Mouse (Mus musculus) limb, embryonic 10.5 days (tissue): ENCODE results near the gene Cnn2. TPM values are rescaled to one million over a fixed set of nuclear protein-coding genes. Genes with fewer than 3 reads are reported as not detected.

Experiments
- DNase-seq: peaks from one replicate; pipeline ENCODE4 v3.0.0-alpha.2; 2017; ENCODE audit warnings: low spot score
- H3K27ac ChIP-seq: fragments of 300-500 bp; sonication (generic); 2 replicates; pipeline ENCODE4 v1.5.1; 2016; ENCODE audit warnings: mild to moderate bottlenecking
- H3K27me3 ChIP-seq: fragments of 300-500 bp; sonication (generic); 2 replicates; pipeline ENCODE4 v1.6.1; 2016; ENCODE audit warnings: low read depth, mild to moderate bottlenecking; ENCODE audit not compliant: poor library complexity, severe bottlenecking
- H3K36me3 ChIP-seq: fragments of 300-500 bp; sonication (generic); 2 replicates; pipeline ENCODE4 v1.6.1; 2016; ENCODE audit warnings: mild to moderate bottlenecking, moderate library complexity
- H3K4me1 ChIP-seq: fragments of 300-500 bp; sonication (generic); 2 replicates; pipeline ENCODE4 v1.6.1; 2016
- H3K4me3 ChIP-seq: fragments of 300-500 bp; sonication (generic); 2 replicates; pipeline ENCODE4 v1.5.1; 2016; ENCODE audit warnings: mild to moderate bottlenecking, moderate library complexity
- H3K9me3 ChIP-seq: fragments of 300-500 bp; sonication (generic); replicated peaks from 2 replicates; pipeline ENCODE4 v1.6.1; 2016; ENCODE audit warnings: mild to moderate bottlenecking
- WGBS: fragments of 180-500 bp; shearing (Covaris S2); methylation state at CpG from one replicate; pipeline ENCODE4 v1.1.7; 2016; 5-methylcytosine and 5-hydroxymethylcytosine counted together
- polyA plus RNA-seq: library from polyadenylated mRNA; unstranded; fragments of >200 nt; fragmentation: Nextera tagmentation; extraction: Ambion mirVana; gene quantifications from 2 replicates; pipeline ENCODE4 v1.2.1, GENCODE M21; 2016

The Cnn2 gene
- polyA plus RNA-seq, 1 experiment from 2014 or later: 301 TPM

GRCm38 (mm10) chr10:79974087-79974486 is 14.3 kb upstream of the Cnn2 start:
- H3K27ac ChIP-seq: no peak overlapping the region
- no peak for DNase-seq
- no peak overlapping the region; the same call in 1 of the 2 replicates for H3K4me3 ChIP-seq
- WGBS: 88% methylated on average over 21 of the region's 21 CpGs
- peaks cover 55% of the 10 kb centered on the region for H3K36me3 ChIP-seq
- peaks cover 53% of the 10 kb centered on the region for H3K27me3 ChIP-seq
- 0 out of 2 replicates have a peak, but pooled peaks cover 3% of the 10 kb centered on the region for H3K9me3 ChIP-seq
- peaks cover 15% of the 10 kb centered on the region for H3K4me1 ChIP-seq

- DNase-seq: no peak
- no peak overlapping the region for H3K27ac ChIP-seq
- 0 out of 2 replicates have a peak, but pooled peaks cover 3% of the 10 kb centered on the region for H3K9me3 ChIP-seq
- 89% methylated on average over 8 of the region's 8 CpGs for WGBS
- no peak overlapping the region for H3K4me3 ChIP-seq
- peaks cover 61% of the 10 kb centered on the region for H3K36me3 ChIP-seq
- H3K27me3 ChIP-seq: peaks cover 47% of the 10 kb centered on the region
- H3K4me1 ChIP-seq: peaks cover 15% of the 10 kb centered on the region
Measured at GRCm38 (mm10) chr10:79974668-79975067, 13.7 kb upstream of the Cnn2 start.

DNA sequence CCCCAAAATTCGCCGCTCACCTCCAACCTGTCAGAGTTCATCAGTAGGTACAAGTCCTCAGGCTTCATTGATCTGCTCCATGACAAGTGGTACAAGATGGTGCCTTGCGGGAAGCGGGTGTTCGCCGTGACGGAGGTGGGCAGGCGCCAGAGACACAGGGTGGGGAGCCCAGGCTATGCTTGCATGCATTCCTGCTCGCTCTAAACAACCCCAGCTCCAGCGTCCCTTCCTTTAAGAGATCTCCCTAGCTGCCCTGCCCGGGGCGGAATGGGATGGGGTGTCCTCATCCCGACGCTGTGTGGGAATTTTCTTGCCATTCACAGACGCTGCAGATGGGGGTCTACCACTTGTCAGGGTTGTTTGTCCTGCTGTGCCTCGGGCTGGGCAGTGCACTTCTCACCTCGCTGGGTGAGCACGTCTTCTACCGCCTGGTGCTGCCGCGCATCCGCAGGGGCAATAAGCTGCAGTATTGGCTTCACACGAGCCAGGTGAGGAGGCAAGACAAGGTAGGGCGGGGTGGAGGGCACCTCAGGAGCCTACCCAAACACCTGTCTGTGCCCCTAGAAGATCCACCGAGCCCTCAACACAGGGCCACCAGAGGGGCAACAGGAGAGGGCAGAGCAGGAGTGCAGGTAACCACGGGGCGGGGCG is 12.2 kb upstream of the Cnn2 start:
- Histone ChIP-seq H3K36me3 (peaks cover 76% of the 10 kb centered on the region), H3K4me3 (no peak overlapping the region; the same call in 1 of the 2 replicates)

GRCm38 (mm10) chr10:79976722-79977107 is 11.7 kb upstream of the Cnn2 start:
- H3K9me3 ChIP-seq: 0 out of 2 replicates have a peak, but pooled peaks cover 3% of the 10 kb centered on the region
- H3K4me1 ChIP-seq: no peaks in the 10 kb centered on the region; the same call in 1 of the 2 replicates
- H3K27me3 ChIP-seq: peaks cover 26% of the 10 kb centered on the region
- peak overlapping the region; percentile 20 for H3K4me3 ChIP-seq
- H3K27ac ChIP-seq: no peak overlapping the region
- WGBS: 73% methylated on average over 36 of the region's 36 CpGs
- DNase-seq: no peak
- peaks cover 81% of the 10 kb centered on the region for H3K36me3 ChIP-seq

More for the DNA sequence above, 12.2 kb upstream of the Cnn2 start:
- 80% methylated on average over 28 of the region's 28 CpGs for WGBS
- H3K27ac ChIP-seq: no peak overlapping the region
- peaks cover 4% of the 10 kb centered on the region for H3K4me1 ChIP-seq
- H3K9me3 ChIP-seq: 0 out of 2 replicates have a peak, but pooled peaks cover 3% of the 10 kb centered on the region
- DNase-seq: no peak
- peaks cover 31% of the 10 kb centered on the region for H3K27me3 ChIP-seq

DNA sequence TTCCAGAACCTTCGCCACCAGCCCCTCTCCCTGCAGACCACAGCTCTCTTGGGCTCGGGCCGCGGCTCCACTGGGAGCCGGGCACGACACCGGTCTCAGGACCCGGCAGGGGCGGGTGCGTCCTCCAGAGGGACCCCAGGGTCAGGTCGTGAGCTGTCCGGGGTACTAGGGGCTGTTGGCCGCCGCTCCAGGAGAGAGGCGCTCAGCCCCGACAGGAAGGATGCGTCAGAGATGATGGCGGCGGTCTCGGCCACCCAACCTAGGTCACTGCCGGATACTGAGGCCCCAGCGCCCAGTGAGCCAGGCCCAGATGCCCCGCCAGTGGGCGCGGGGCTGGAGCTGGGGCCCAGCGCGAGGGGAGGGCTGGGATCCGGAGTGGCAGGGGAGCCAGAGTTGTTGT is 11.1 kb upstream of the Cnn2 start:
- Histone ChIP-seq H3K27me3 (peaks cover 20% of the 10 kb centered on the region), H3K27ac (no peak overlapping the region), H3K36me3 (peaks cover 83% of the 10 kb centered on the region), H3K4me3 (peak overlapping the region; percentile 20; the same call in 1 of the 2 replicates), H3K4me1 (peaks cover under 1% of the 10 kb centered on the region), H3K9me3 (0 out of 2 replicates have a peak, but pooled peaks cover 3% of the 10 kb centered on the region)
- 82% methylated on average over 28 of the region's 28 CpGs for WGBS
- no peak for DNase-seq

GRCm38 (mm10) chr10:79978061-79978460 is 10.3 kb upstream of the Cnn2 start:
- Histone ChIP-seq H3K27me3 (peaks cover 13% of the 10 kb centered on the region), H3K9me3 (0 out of 2 replicates have a peak, but pooled peaks cover 3% of the 10 kb centered on the region), H3K4me3 (peak overlapping the region; percentile 4; the same call in 1 of the 2 replicates), H3K27ac (no peak overlapping the region), H3K36me3 (peaks cover 87% of the 10 kb centered on the region), H3K4me1 (peaks cover 8% of the 10 kb centered on the region)
- DNase-seq: no peak
- 96% methylated on average over 21 of the region's 21 CpGs for WGBS

DNA sequence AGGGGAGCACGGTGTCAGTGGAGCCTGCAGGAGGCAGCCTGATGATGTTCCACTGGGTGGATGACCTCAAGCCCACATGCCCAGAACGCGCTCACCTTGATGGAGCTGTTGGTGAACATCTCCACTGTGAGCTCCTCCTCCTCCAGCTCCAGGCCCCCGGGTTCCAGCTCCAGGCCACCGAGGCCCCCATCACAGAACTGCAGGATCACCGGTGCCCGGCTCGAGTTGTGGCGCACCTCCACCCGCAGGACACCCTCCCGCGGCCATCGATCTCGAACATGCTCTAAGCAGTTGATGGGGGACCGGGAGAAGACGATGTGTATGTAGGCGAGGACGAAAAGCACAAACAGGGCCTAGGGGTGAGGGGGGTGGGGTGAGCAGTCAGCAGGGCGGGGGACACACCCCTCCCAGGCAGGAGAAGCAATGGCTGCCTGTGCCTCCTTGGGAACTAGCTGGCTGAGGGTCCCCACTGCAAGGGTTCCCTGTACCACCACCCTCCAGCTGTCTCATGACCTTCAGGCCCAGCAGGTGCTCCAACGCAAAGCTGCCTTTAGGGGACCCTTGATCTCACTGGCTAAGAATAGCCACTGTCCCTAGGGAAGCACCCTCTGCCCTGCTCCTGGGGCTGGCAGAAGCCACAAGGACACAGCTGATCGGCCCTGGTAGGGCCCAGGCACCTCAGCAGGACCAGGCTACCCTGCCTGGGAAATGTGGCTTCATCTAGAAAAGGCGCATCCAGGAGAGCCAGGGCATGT is 8.8 kb upstream of the Cnn2 start:
- 92% methylated on average over 22 of the region's 22 CpGs for WGBS
- H3K27me3 ChIP-seq: no peaks in the 10 kb centered on the region; the same call in 1 of the 2 replicates
- DNase-seq: no peak
- no peak overlapping the region for H3K27ac ChIP-seq
- H3K9me3 ChIP-seq: 0 out of 2 replicates have a peak, but pooled peaks cover 3% of the 10 kb centered on the region
- H3K36me3 ChIP-seq: peaks cover 76% of the 10 kb centered on the region
- H3K4me1 ChIP-seq: peaks cover 15% of the 10 kb centered on the region
- H3K4me3 ChIP-seq: no peak overlapping the region

DNA sequence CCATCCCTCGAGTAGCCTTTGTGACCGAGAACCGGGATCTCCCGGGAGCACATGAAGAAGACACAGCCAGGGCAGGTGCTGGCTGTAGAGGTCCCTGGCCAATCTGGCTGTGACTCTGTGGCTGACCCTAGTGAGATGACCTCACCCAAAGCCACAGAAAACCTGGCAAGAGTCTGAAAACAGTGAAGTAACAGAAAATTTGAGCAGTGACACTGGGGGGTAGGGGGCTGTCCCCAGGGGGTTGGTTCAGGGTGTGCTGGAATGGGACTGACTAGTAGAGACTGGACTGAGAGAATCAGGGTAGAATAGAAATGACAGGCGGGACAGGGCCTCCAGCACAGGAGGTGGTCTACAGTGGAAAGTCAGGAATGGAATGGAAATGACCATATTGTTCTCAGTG is 5.2 kb upstream of the Cnn2 start:
- H3K9me3 ChIP-seq: no peaks in the 10 kb centered on the region
- H3K4me3 ChIP-seq: peak overlapping the region; percentile 80
- no peaks in the 10 kb centered on the region; the same call in 1 of the 2 replicates for H3K27me3 ChIP-seq
- WGBS: 85% methylated on average over 5 of the region's 5 CpGs
- peaks cover 41% of the 10 kb centered on the region for H3K4me1 ChIP-seq
- DNase-seq: no peak
- peaks cover 41% of the 10 kb centered on the region for H3K36me3 ChIP-seq
- peak overlapping the region; percentile 92 for H3K27ac ChIP-seq

DNA sequence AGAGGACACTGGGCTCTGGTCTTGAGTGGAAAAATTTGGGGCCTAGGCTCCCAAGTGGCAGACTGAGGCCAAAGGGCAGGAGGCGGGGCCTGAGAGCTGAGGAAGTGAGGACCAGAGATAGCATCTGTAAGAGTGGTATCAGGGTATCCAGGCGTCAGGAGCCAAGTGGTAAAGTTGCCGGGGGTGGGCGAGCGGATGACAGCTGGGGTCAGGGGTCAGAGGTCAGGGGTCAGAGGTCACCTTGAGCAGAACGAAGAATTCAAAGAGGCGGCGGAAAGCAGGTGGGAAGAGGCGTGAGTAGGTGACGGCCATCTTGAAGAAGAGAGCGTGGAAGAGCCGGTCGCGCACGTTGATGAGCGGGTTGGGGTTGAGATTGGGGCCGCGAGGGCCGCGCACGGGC is 4.7 kb upstream of the Cnn2 start:
- WGBS: under 1% methylated on average over 21 of the region's 21 CpGs
- no peaks in the 10 kb centered on the region for H3K27me3 ChIP-seq
- peaks cover 36% of the 10 kb centered on the region for H3K36me3 ChIP-seq
- peak overlapping the region; percentile 92 for H3K27ac ChIP-seq
- peak; percentile 73 for DNase-seq
- H3K4me3 ChIP-seq: peak overlapping the region; percentile 80
- H3K9me3 ChIP-seq: no peaks in the 10 kb centered on the region
- peaks cover 46% of the 10 kb centered on the region for H3K4me1 ChIP-seq

DNA sequence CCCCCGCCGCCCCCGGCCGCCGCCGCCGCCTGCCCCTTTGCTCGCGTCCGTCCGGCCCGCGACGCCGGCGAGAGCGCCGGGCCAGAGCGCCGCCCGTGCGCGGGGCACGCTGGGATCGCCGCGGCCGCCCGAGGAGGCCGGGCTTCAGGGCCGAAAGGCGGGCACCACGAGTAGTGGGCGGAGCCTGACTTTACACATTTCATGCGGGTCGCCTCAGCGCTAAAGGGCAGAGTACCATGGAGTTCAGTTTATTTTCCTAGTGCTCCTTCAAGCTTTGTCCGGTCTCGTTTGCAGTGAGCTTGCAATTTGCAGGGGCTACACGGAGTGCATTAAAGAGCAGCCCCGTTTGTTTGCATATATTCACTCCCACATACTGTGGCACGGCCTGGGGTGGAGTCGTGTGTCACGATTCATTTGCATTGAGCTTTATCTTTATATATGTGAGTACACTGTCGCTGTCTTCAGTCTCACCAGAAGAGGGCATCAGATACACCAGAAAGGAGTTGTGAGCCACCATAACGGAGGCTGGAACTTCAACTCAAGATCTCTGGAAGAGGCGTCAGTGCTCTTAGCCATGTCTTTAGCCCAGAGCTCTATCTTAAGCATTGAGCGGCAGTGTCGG is 4.1 kb upstream of the Cnn2 start, which contains the start of gene Tmem259:
Gene Tmem259 (minus strand): TSS at position 136 of the 622 bp plus-strand sequence.
- Histone ChIP-seq H3K4me3 (peak within 1 kb of the TSS; percentile 80), H3K36me3 (peaks cover 30% of the 10 kb centered on the region), H3K4me1 (peaks cover 52% of the 10 kb centered on the region), H3K9me3 (no peaks in the 10 kb centered on the region), H3K27ac (peak within 1 kb of the TSS; percentile 92), H3K27me3 (no peaks in the 10 kb centered on the region)
- 2% methylated on average over 49 of the region's 49 CpGs for WGBS
- peak; percentile 85 for DNase-seq

- Histone ChIP-seq H3K36me3 (peaks cover 24% of the 10 kb centered on the region), H3K4me1 (peaks cover 58% of the 10 kb centered on the region), H3K4me3 (peak overlapping the region; percentile 80), H3K9me3 (no peaks in the 10 kb centered on the region), H3K27ac (peak overlapping the region; percentile 92), H3K27me3 (no peaks in the 10 kb centered on the region)
- WGBS: 0% methylated on average over 22 of the region's 22 CpGs
- DNase-seq: peak; percentile 89
Measured at GRCm38 (mm10) chr10:79984871-79985270, 3.5 kb upstream of the Cnn2 start.

DNA sequence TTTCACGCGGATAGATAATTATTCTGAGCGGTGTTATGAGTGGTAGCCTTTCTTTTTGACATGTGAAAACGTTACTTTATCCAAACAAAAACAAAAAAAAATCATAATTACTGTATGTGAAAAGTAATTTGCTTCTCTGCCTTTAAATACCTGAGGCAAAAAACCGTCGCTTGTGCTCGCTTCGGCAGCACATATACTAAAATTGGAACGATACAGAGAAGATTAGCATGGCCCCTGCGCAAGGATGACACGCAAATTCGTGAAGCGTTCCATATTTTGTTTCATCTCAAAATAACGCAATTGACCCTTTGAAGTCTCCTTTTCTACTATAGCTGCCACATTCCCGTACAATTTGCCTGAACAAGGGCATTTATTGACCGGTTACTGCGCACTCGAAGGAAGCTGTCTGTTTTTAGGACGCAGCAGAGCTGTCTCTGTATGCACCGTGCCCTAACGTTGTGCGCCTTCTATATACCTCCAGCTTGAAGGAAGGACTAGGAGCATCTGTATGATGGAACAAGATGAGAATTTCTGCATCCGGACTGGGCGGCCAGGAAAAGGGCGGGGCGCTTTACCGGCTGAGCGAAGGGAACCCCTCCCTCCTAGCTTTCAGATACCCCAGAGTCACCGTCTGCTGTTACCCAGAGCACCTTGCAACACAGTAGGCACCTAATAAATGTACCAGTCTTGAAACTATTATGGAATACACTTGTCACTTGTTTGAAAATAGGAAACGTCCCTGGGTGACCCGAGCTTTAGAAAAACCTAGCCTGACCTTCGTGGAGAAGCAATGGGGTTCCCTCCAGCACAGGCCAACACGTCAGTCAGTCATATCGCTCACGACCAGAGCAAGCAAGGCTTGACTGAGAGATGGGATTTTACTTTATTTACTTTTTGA is 2.8 kb upstream of the Cnn2 start:
- Histone ChIP-seq H3K9me3 (no peaks in the 10 kb centered on the region), H3K4me1 (peaks cover 64% of the 10 kb centered on the region), H3K4me3 (peak overlapping the region; percentile 80), H3K36me3 (peaks cover 17% of the 10 kb centered on the region), H3K27me3 (no peaks in the 10 kb centered on the region), H3K27ac (peak overlapping the region; percentile 92)
- WGBS: 6% methylated on average over 35 of the region's 35 CpGs
- DNase-seq: peak; percentile 68
